Mouse (Mus musculus) stomach, embryonic 15.5 days (tissue): ENCODE results near the gene Adh6b. TPM values are rescaled to one million over a fixed set of nuclear protein-coding genes. Genes with fewer than 3 reads are reported as not detected.
A peak's percentile ranks its signal among the peaks of the same experiment; 100 is the strongest.

Experiments used
- ATAC-seq: fragments of 200-750 bp; cut with Nextera tagmentation; 2 replicates; pipeline ENCODE4 v1.8.0; 2017; ENCODE audit warnings: low read depth, moderate number of reproducible peaks, moderate TSS enrichment; ENCODE audit not compliant: insufficient read depth, low FRiP score
- H3K27ac ChIP-seq: fragments of 300-500 bp; sonication (generic); 2 replicates; pipeline ENCODE4 v1.5.1; 2015; ENCODE audit warnings: mild to moderate bottlenecking, inconsistent platforms
- H3K27me3 ChIP-seq: fragments of 300-500 bp; sonication (generic); replicated peaks from 2 replicates; pipeline ENCODE4 v1.6.1; 2015; ENCODE audit warnings: inconsistent platforms
- H3K36me3 ChIP-seq: fragments of 300-500 bp; sonication (generic); 2 replicates; pipeline ENCODE4 v1.6.1; 2015; ENCODE audit warnings: inconsistent platforms
- H3K4me1 ChIP-seq: fragments of 300-500 bp; sonication (generic); 2 replicates; pipeline ENCODE4 v1.6.1; 2015; ENCODE audit warnings: inconsistent platforms
- H3K4me2 ChIP-seq: fragments of 300-500 bp; sonication (generic); 2 replicates; pipeline ENCODE4 v1.6.1; 2015; ENCODE audit warnings: mild to moderate bottlenecking, inconsistent platforms
- H3K4me3 ChIP-seq: fragments of 300-500 bp; sonication (generic); replicated peaks from 2 replicates; pipeline ENCODE4 v1.5.1; 2015; ENCODE audit warnings: inconsistent platforms
- H3K9ac ChIP-seq: fragments of 300-500 bp; sonication (generic); 2 replicates; pipeline ENCODE4 v1.6.1; 2015; ENCODE audit warnings: inconsistent platforms
- H3K9me3 ChIP-seq: fragments of 300-500 bp; sonication (generic); 2 replicates; pipeline ENCODE4 v1.6.1; 2016; ENCODE audit warnings: inconsistent platforms
- WGBS: fragments of 180-500 bp; shearing (Covaris S2); methylation state at CpG from one replicate; pipeline ENCODE4 v1.1.7; 2015; 5-methylcytosine and 5-hydroxymethylcytosine counted together
- polyA plus RNA-seq: library from polyadenylated mRNA; unstranded; fragments of >200 nt; fragmentation: Nextera tagmentation; extraction: Ambion mirVana; gene quantifications from 2 replicates; pipeline ENCODE4 v1.2.1, GENCODE M21; 2015

The Adh6b gene
- polyA plus RNA-seq, result 0.10 TPM in 1 of 2 replicates, not detected in the other

GRCm38 (mm10) chr3:138341471-138341870 lies at the start of gene Adh6b:
Gene Adh6b, plus strand, starts transcription at chr3:138341775.
- H3K9ac ChIP-seq, result no peak within 1 kb of the TSS
- H3K9me3 ChIP-seq, result no peaks in the 10 kb centered on the region
- no peaks in the 10 kb centered on the region for H3K36me3 ChIP-seq
- H3K4me2 ChIP-seq, result no peak within 1 kb of the TSS
- no peaks in the 10 kb centered on the region for H3K27me3 ChIP-seq
- ATAC-seq, result no peak
- 75% methylated on average over 14 of the region's 14 CpGs for WGBS
- H3K4me3 ChIP-seq, result no peak within 1 kb of the TSS
- H3K4me1 ChIP-seq, result no peaks in the 10 kb centered on the region
- no peak within 1 kb of the TSS for H3K27ac ChIP-seq

GRCm38 (mm10) chr3:138293298-138293895 lies 48.2 kb upstream of the Adh6b start:
- Histone ChIP-seq H3K4me3 (no peak overlapping the region), H3K4me1 (no peaks in the 10 kb centered on the region), H3K9ac (no peak overlapping the region), H3K36me3 (no peaks in the 10 kb centered on the region), H3K27me3 (no peaks in the 10 kb centered on the region), H3K4me2 (no peak overlapping the region), H3K9me3 (no peaks in the 10 kb centered on the region), H3K27ac (no peak overlapping the region)
- no peak for ATAC-seq
- WGBS, result 83% methylated on average over 7 of the region's 7 CpGs

- Histone ChIP-seq H3K4me3 (no peak overlapping the region), H3K27me3 (no peaks in the 10 kb centered on the region), H3K36me3 (no peaks in the 10 kb centered on the region), H3K4me1 (no peaks in the 10 kb centered on the region; the same call in 1 of the 2 replicates), H3K4me2 (no peak overlapping the region), H3K9me3 (no peaks in the 10 kb centered on the region), H3K9ac (no peak overlapping the region), H3K27ac (no peak overlapping the region)
- 89% methylated on average over 9 of the region's 9 CpGs for WGBS
- ATAC-seq, result no peak
Measured at GRCm38 (mm10) chr3:138300130-138300529, 41.4 kb upstream of the Adh6b start.

- 75% methylated on average over 4 of the region's 4 CpGs for WGBS
- H3K27ac ChIP-seq, result no peak overlapping the region
Measured at GRCm38 (mm10) chr3:138302676-138303075, 38.9 kb upstream of the Adh6b start.

GRCm38 (mm10) chr3:138303771-138304488 lies 37.6 kb upstream of the Adh6b start:
- Histone ChIP-seq H3K9me3 (no peaks in the 10 kb centered on the region), H3K4me3 (no peak overlapping the region), H3K36me3 (no peaks in the 10 kb centered on the region), H3K27me3 (no peaks in the 10 kb centered on the region), H3K27ac (peak overlapping the region; percentile 45), H3K4me2 (no peak overlapping the region), H3K4me1 (peaks cover 6% of the 10 kb centered on the region; the same call in 1 of the 2 replicates), H3K9ac (no peak overlapping the region)
- ATAC-seq, result peak; percentile 45; the same call in 1 of the 2 replicates
- 58% methylated on average over 6 of the region's 6 CpGs for WGBS

More at GRCm38 (mm10) chr3:138302676-138303075, 38.9 kb upstream of the Adh6b start:
- Histone ChIP-seq H3K4me1 (peaks cover 6% of the 10 kb centered on the region; the same call in 1 of the 2 replicates), H3K36me3 (no peaks in the 10 kb centered on the region), H3K9me3 (no peaks in the 10 kb centered on the region), H3K27me3 (no peaks in the 10 kb centered on the region), H3K4me3 (no peak overlapping the region), H3K4me2 (no peak overlapping the region), H3K9ac (no peak overlapping the region)
- no peak for ATAC-seq

GRCm38 (mm10) chr3:138304489-138304871 lies 37.1 kb upstream of the Adh6b start:
- Histone ChIP-seq H3K4me2 (no peak overlapping the region), H3K27me3 (no peaks in the 10 kb centered on the region), H3K4me1 (peaks cover 6% of the 10 kb centered on the region; the same call in 1 of the 2 replicates), H3K36me3 (no peaks in the 10 kb centered on the region), H3K4me3 (no peak overlapping the region), H3K27ac (peak overlapping the region; percentile 45; the same call in 1 of the 2 replicates), H3K9ac (no peak overlapping the region), H3K9me3 (no peaks in the 10 kb centered on the region)
- WGBS, result 33% methylated on average over 4 of the region's 4 CpGs
- ATAC-seq, result no peak

- Histone ChIP-seq H3K4me1 (peaks cover 6% of the 10 kb centered on the region; the same call in 1 of the 2 replicates), H3K4me2 (peak overlapping the region; percentile 50; the same call in 1 of the 2 replicates), H3K4me3 (no peak overlapping the region), H3K9ac (no peak overlapping the region), H3K9me3 (no peaks in the 10 kb centered on the region), H3K27ac (peak overlapping the region; percentile 64; the same call in 1 of the 2 replicates), H3K36me3 (no peaks in the 10 kb centered on the region), H3K27me3 (no peaks in the 10 kb centered on the region)
- peak; percentile 64 for ATAC-seq
- 45% methylated on average over 10 of the region's 10 CpGs for WGBS
Measured at GRCm38 (mm10) chr3:138305486-138306289, 35.9 kb upstream of the Adh6b start.

GRCm38 (mm10) chr3:138306290-138306683 lies 35.3 kb upstream of the Adh6b start:
- Histone ChIP-seq H3K4me1 (peaks cover 6% of the 10 kb centered on the region; the same call in 1 of the 2 replicates), H3K27me3 (no peaks in the 10 kb centered on the region), H3K4me2 (peak overlapping the region; percentile 50), H3K27ac (peak overlapping the region; percentile 64; the same call in 1 of the 2 replicates), H3K4me3 (no peak overlapping the region; the same call in 1 of the 2 replicates), H3K9ac (no peak overlapping the region), H3K9me3 (no peaks in the 10 kb centered on the region), H3K36me3 (no peaks in the 10 kb centered on the region)
- ATAC-seq, result peak; percentile 82
- 17% methylated on average over 8 of the region's 8 CpGs for WGBS

- Histone ChIP-seq H3K9ac (no peak overlapping the region), H3K27ac (no peak overlapping the region), H3K4me2 (no peak overlapping the region), H3K27me3 (no peaks in the 10 kb centered on the region), H3K4me1 (peaks cover 6% of the 10 kb centered on the region; the same call in 1 of the 2 replicates), H3K4me3 (no peak overlapping the region), H3K36me3 (no peaks in the 10 kb centered on the region), H3K9me3 (no peaks in the 10 kb centered on the region)
- 74% methylated on average over 8 of the region's 8 CpGs for WGBS
- ATAC-seq, result no peak
Measured at GRCm38 (mm10) chr3:138309910-138310309, 31.7 kb upstream of the Adh6b start.

GRCm38 (mm10) chr3:138311015-138311414 lies 30.6 kb upstream of the Adh6b start:
- H3K9ac ChIP-seq, result no peak overlapping the region
- WGBS, result 85% methylated on average over 6 of the region's 6 CpGs
- no peaks in the 10 kb centered on the region for H3K27me3 ChIP-seq
- ATAC-seq, result no peak
- no peaks in the 10 kb centered on the region for H3K9me3 ChIP-seq
- H3K27ac ChIP-seq, result no peak overlapping the region
- H3K4me3 ChIP-seq, result no peak overlapping the region
- H3K4me2 ChIP-seq, result no peak overlapping the region
- no peaks in the 10 kb centered on the region for H3K36me3 ChIP-seq
- 0 out of 2 replicates have a peak, but pooled peaks cover 2% of the 10 kb centered on the region for H3K4me1 ChIP-seq

- 86% methylated on average over 5 of the region's 5 CpGs for WGBS
- no peak within 1 kb of the TSS for H3K4me2 ChIP-seq
- H3K4me3 ChIP-seq, result no peak within 1 kb of the TSS
- H3K27me3 ChIP-seq, result no peaks in the 10 kb centered on the region
- no peaks in the 10 kb centered on the region for H3K36me3 ChIP-seq
- no peaks in the 10 kb centered on the region for H3K4me1 ChIP-seq
- H3K9ac ChIP-seq, result no peak within 1 kb of the TSS
- H3K9me3 ChIP-seq, result no peaks in the 10 kb centered on the region
- H3K27ac ChIP-seq, result no peak within 1 kb of the TSS
- no peak for ATAC-seq
Measured at GRCm38 (mm10) chr3:138312965-138313364, 28.6 kb upstream of the Adh6b start, which contains the start of gene Adh6a. Gene Adh6a, plus strand, starts transcription at chr3:138313286.
